Mouse (Mus musculus) neural tube, embryonic 11.5 days (tissue): ENCODE measurements around the gene Zkscan4. TPM values are rescaled to one million over a fixed set of nuclear protein-coding genes. Genes with fewer than 3 reads are reported as not detected.
A peak's percentile ranks its signal among the peaks of the same experiment; 100 is the strongest.
"Not testable (repeated sequence)": the region's sequence is repeated elsewhere in the genome, so short reads cannot be mapped to it uniquely, and the experiment has no call there.

ENCODE experiments used
- ATAC-seq: fragments of 200-750 bp; cut with Nextera tagmentation; 2 replicates; pipeline ENCODE4 v1.8.0; 2017; ENCODE audit warnings: moderate number of reproducible peaks, mild to moderate bottlenecking, moderate TSS enrichment, moderate library complexity; ENCODE audit not compliant: insufficient read depth, low FRiP score, low TSS enrichment
- DNase-seq: peaks from one replicate; pipeline ENCODE4 v3.0.0-alpha.2; 2015; ENCODE audit warnings: low spot score
- H3K27ac ChIP-seq: fragments of 300-500 bp; sonication (generic); 2 replicates; pipeline ENCODE4 v1.5.1; 2014; ENCODE audit warnings: low read depth, mild to moderate bottlenecking, low read length
- H3K27me3 ChIP-seq: fragments of 300-500 bp; sonication (generic); 2 replicates; pipeline ENCODE4 v1.6.1; 2014; ENCODE audit warnings: mild to moderate bottlenecking, low read length, mixed read lengths; ENCODE audit not compliant: control insufficient read depth, insufficient read depth
- H3K36me3 ChIP-seq: fragments of 300-500 bp; sonication (generic); 2 replicates; pipeline ENCODE4 v1.6.1; 2014; ENCODE audit warnings: mild to moderate bottlenecking, low read length, moderate library complexity, mixed read lengths; ENCODE audit not compliant: control insufficient read depth, insufficient read depth
- H3K4me1 ChIP-seq: fragments of 300-500 bp; sonication (generic); 2 replicates; pipeline ENCODE4 v1.6.1; 2014; ENCODE audit warnings: low read length, mixed read lengths; ENCODE audit not compliant: control insufficient read depth, insufficient read depth
- H3K4me2 ChIP-seq: fragments of 300-500 bp; sonication (generic); 2 replicates; pipeline ENCODE4 v1.6.1; 2014; ENCODE audit warnings: low read depth, mild to moderate bottlenecking, moderate library complexity
- H3K4me3 ChIP-seq: fragments of 300-500 bp; sonication (generic); 2 replicates; pipeline ENCODE4 v1.5.1; 2014; ENCODE audit warnings: low read depth, low read length
- H3K9ac ChIP-seq: fragments of 300-500 bp; sonication (generic); 2 replicates; pipeline ENCODE4 v1.6.1; 2014; ENCODE audit warnings: mild to moderate bottlenecking, low read length
- H3K9me3 ChIP-seq: fragments of 300-500 bp; sonication (generic); 2 replicates; pipeline ENCODE4 v1.6.1; 2016; ENCODE audit warnings: low read length; ENCODE audit not compliant: control insufficient read depth
- WGBS: fragments of 180-500 bp; shearing (Covaris S2); extraction: QIAGEN DNeasy Blood & Tissue Kit; methylation state at CpG from one replicate; pipeline ENCODE4 v1.1.7; 2014; 5-methylcytosine and 5-hydroxymethylcytosine counted together
- polyA plus RNA-seq: library from polyadenylated mRNA; unstranded; fragments of >200 nt; fragmentation: Nextera tagmentation; extraction: Ambion mirVana; gene quantifications from 2 replicates; pipeline ENCODE4 v1.2.1, GENCODE M21; 2014

Zkscan4 gene
- polyA plus RNA-seq, 1 experiment from 2014 or later: 4.0 TPM

GRCm38 (mm10) chr13:21454133-21454532, 24.6 kb upstream of the Zkscan4 start:
- H3K4me3 ChIP-seq: no peak overlapping the region
- H3K4me1 ChIP-seq: peaks cover 5% of the 10 kb centered on the region
- DNase-seq (no peak), ATAC-seq (no peak)
- no peaks in the 10 kb centered on the region for H3K36me3 ChIP-seq
- H3K27me3 ChIP-seq: no peaks in the 10 kb centered on the region
- no peak overlapping the region for H3K27ac ChIP-seq
- no peak overlapping the region for H3K4me2 ChIP-seq
- H3K9me3 ChIP-seq: no peaks in the 10 kb centered on the region
- no peak overlapping the region for H3K9ac ChIP-seq
- WGBS: 93% methylated on average over 3 of the region's 3 CpGs

- Histone ChIP-seq H3K4me2 (no peak overlapping the region), H3K4me1 (peaks cover 5% of the 10 kb centered on the region), H3K36me3 (no peaks in the 10 kb centered on the region), H3K27ac (no peak overlapping the region), H3K9ac (no peak overlapping the region), H3K4me3 (no peak overlapping the region), H3K27me3 (no peaks in the 10 kb centered on the region), H3K9me3 (no peaks in the 10 kb centered on the region)
- ATAC-seq: no peak
- WGBS: 7% methylated on average over 4 of the region's 4 CpGs
- DNase-seq: no peak
Measured at GRCm38 (mm10) chr13:21456347-21456746, 22.4 kb upstream of the Zkscan4 start.

GRCm38 (mm10) chr13:21462516-21462915, 16.2 kb upstream of the Zkscan4 start:
- H3K4me3 ChIP-seq, DNase-seq, H3K27ac ChIP-seq, H3K4me2 ChIP-seq, H3K36me3 ChIP-seq, H3K4me1 ChIP-seq, H3K9ac ChIP-seq, H3K27me3 ChIP-seq, H3K9me3 ChIP-seq, ATAC-seq: not testable (repeated sequence)
- 39% methylated on average over 9 of the region's 9 CpGs for WGBS

GRCm38 (mm10) chr13:21467336-21467735, 11.4 kb upstream of the Zkscan4 start:
- no peaks in the 10 kb centered on the region for H3K36me3 ChIP-seq
- no peaks in the 10 kb centered on the region for H3K4me1 ChIP-seq
- H3K9ac ChIP-seq: no peak overlapping the region
- no peak overlapping the region for H3K4me3 ChIP-seq
- no peak for DNase-seq
- WGBS: 83% methylated on average over 10 of the region's 10 CpGs
- no peaks in the 10 kb centered on the region for H3K9me3 ChIP-seq
- H3K27ac ChIP-seq: no peak overlapping the region
- no peak overlapping the region for H3K4me2 ChIP-seq
- no peak for ATAC-seq
- no peaks in the 10 kb centered on the region for H3K27me3 ChIP-seq

- peak within 1 kb of the TSS; percentile 84 for H3K4me2 ChIP-seq
- H3K27me3 ChIP-seq: no peaks in the 10 kb centered on the region
- under 1% methylated on average over 54 of the region's 54 CpGs for WGBS
- H3K4me1 ChIP-seq: no peaks in the 10 kb centered on the region
- H3K9ac ChIP-seq: peak within 1 kb of the TSS; percentile 76
- ATAC-seq: peak; percentile 99
- peak within 1 kb of the TSS; percentile 30; the same call in 1 of the 2 replicates for H3K27ac ChIP-seq
- DNase-seq: peak; percentile 90
- peak within 1 kb of the TSS; percentile 52 for H3K4me3 ChIP-seq
- H3K9me3 ChIP-seq: no peaks in the 10 kb centered on the region
- no peaks in the 10 kb centered on the region for H3K36me3 ChIP-seq
Measured at GRCm38 (mm10) chr13:21468061-21469019, 10.4 kb upstream of the Zkscan4 start, which contains the start of gene Nkapl. Gene Nkapl, minus strand, starts transcription at chr13:21468509.

- Histone ChIP-seq H3K36me3 (no peaks in the 10 kb centered on the region), H3K4me3 (no peak overlapping the region), H3K27me3 (no peaks in the 10 kb centered on the region), H3K4me1 (no peaks in the 10 kb centered on the region), H3K27ac (no peak overlapping the region), H3K9ac (no peak overlapping the region), H3K9me3 (no peaks in the 10 kb centered on the region), H3K4me2 (no peak overlapping the region; the same call in 1 of the 2 replicates)
- ATAC-seq (no peak), DNase-seq (no peak)
- 36% methylated on average over 9 of the region's 9 CpGs for WGBS
Measured at GRCm38 (mm10) chr13:21469097-21469496, 9.6 kb upstream of the Zkscan4 start.

- H3K9me3 ChIP-seq: no peaks in the 10 kb centered on the region
- no peak overlapping the region for H3K4me2 ChIP-seq
- H3K4me1 ChIP-seq: no peaks in the 10 kb centered on the region
- ATAC-seq (no peak), DNase-seq (no peak)
- no peaks in the 10 kb centered on the region for H3K36me3 ChIP-seq
- no peaks in the 10 kb centered on the region for H3K27me3 ChIP-seq
- H3K27ac ChIP-seq: no peak overlapping the region
- no peak overlapping the region for H3K9ac ChIP-seq
- 43% methylated on average over 4 of the region's 4 CpGs for WGBS
- H3K4me3 ChIP-seq: no peak overlapping the region
Measured at GRCm38 (mm10) chr13:21472427-21472826, 6.3 kb upstream of the Zkscan4 start.

GRCm38 (mm10) chr13:21486881-21487280, 8.2 kb downstream of the Zkscan4 start:
- no peak overlapping the region for H3K27ac ChIP-seq
- ATAC-seq (no peak), DNase-seq (no peak)
- H3K4me3 ChIP-seq: no peak overlapping the region
- no peaks in the 10 kb centered on the region; the same call in 1 of the 2 replicates for H3K36me3 ChIP-seq
- no peak overlapping the region for H3K4me2 ChIP-seq
- 92% methylated on average over 1 of the region's 1 CpGs for WGBS
- no peak overlapping the region for H3K9ac ChIP-seq
- no peaks in the 10 kb centered on the region for H3K4me1 ChIP-seq
- no peaks in the 10 kb centered on the region for H3K9me3 ChIP-seq
- H3K27me3 ChIP-seq: no peaks in the 10 kb centered on the region

GRCm38 (mm10) chr13:21492847-21493246, 14.1 kb downstream of the Zkscan4 start:
- Histone ChIP-seq H3K4me3 (no peak overlapping the region), H3K9ac (no peak overlapping the region), H3K27ac (no peak overlapping the region), H3K4me1 (no peaks in the 10 kb centered on the region), H3K4me2 (no peak overlapping the region), H3K27me3 (no peaks in the 10 kb centered on the region), H3K36me3 (no peaks in the 10 kb centered on the region), H3K9me3 (no peaks in the 10 kb centered on the region)
- WGBS: 95% methylated on average over 5 of the region's 5 CpGs
- DNase-seq (no peak), ATAC-seq (no peak)
